Comparison of ENCODE assay signal across 33 mouse cellular contexts in the genomic region with DNA sequence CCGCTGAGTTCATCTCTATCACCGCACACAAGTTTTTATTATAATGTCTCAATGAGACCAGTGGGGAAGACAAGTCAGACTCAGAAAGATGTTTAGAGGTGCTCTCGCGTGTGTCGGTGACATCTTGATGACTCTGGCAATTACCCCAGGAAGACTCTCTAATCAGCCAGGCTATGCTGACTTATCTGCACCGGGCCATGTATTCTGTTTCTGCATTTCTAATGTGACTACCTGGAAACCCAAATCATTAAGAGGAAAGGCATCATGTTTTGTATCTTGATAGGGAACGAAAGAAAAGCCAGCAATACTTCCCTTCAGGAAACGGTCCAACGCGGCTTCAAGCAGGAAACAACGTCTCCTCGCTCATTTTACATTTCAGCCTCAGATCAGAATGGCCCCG. TPM values are rescaled to one million over a fixed set of nuclear protein-coding genes. Genes with fewer than 3 reads are reported as not detected.
DNase-seq lines count a peak whose midpoint lies in the region; ATAC-seq lines count a peak whose summit lies in the region.
"Had no signal": no experiment of that assay in that cellular context is flagged by ENCODE, and none has a peak within 500 bp of the region (broad histone marks: within the 10 kb centered on the region; RNA-seq: fewer than 3 reads in every experiment).

No protein-coding gene starts in this region.

- no peak overlapping the region for H3K27ac ChIP-seq in liver, embryonic 11.5 days (ENCODE audit: low read depth, low read length)
- H3K27ac ChIP-seq in liver, embryonic 16.5 days (ENCODE audit: low read length) = no peak overlapping the region
- H3K27ac ChIP-seq in heart, embryonic 10.5 days = no peak overlapping the region
- H3K27ac ChIP-seq: embryonic facial prominence, embryonic 12.5 days; forebrain, embryonic 15.5 days; heart, adult 2 months; heart, embryonic 13.5 days; hindbrain, embryonic 14.5 days; layer of hippocampus, adult 2 months; left cerebral cortex, adult 2 months; limb, embryonic 13.5 days; midbrain, embryonic 13.5 days; stomach, postnatal 0 days had no signal

- no peak overlapping the region for H3K9ac ChIP-seq in liver, embryonic 11.5 days (ENCODE audit: low read depth, low read length)
- H3K9ac ChIP-seq in liver, embryonic 16.5 days (ENCODE audit: low read depth, low read length) = no peak overlapping the region
- H3K9ac ChIP-seq: embryonic facial prominence, embryonic 12.5 days; forebrain, embryonic 15.5 days; heart, embryonic 13.5 days; hindbrain, embryonic 14.5 days; limb, embryonic 13.5 days; midbrain, embryonic 13.5 days had no signal

- H3K36me3 ChIP-seq in megakaryocyte, embryonic 14.5 days (replicated peaks; ENCODE audit: low read length) = peaks cover 35% of the 10 kb centered on the region
- no peaks in the 10 kb centered on the region for H3K36me3 ChIP-seq in liver, embryonic 11.5 days (ENCODE audit: control insufficient read depth, insufficient read depth, low read length)
- no peaks in the 10 kb centered on the region for H3K36me3 ChIP-seq in liver, embryonic 16.5 days (ENCODE audit: control insufficient read depth, insufficient read depth)
- H3K36me3 ChIP-seq in heart, embryonic 10.5 days = no peaks in the 10 kb centered on the region
- H3K36me3 ChIP-seq: embryonic facial prominence, embryonic 12.5 days; forebrain, embryonic 15.5 days; heart, embryonic 13.5 days; limb, embryonic 13.5 days; midbrain, embryonic 13.5 days had no signal

- 61% methylated on average over 13 of the region's 13 CpGs for WGBS in liver, embryonic 11.5 days
- WGBS in liver, embryonic 16.5 days (ENCODE audit: insufficient replicate concordance) = 23% methylated on average over 13 of the region's 13 CpGs
- WGBS in heart, embryonic 10.5 days = 79% methylated on average over 13 of the region's 13 CpGs

- no peaks in the 10 kb centered on the region for H3K27me3 ChIP-seq in megakaryocyte, embryonic 14.5 days (replicated peaks)
- H3K27me3 ChIP-seq in liver, embryonic 11.5 days (replicated peaks; ENCODE audit: control insufficient read depth, insufficient read depth, low read length) = no peaks in the 10 kb centered on the region
- H3K27me3 ChIP-seq in liver, embryonic 16.5 days (ENCODE audit: control insufficient read depth, insufficient read depth, low read depth, low read length) = no peaks in the 10 kb centered on the region
- H3K27me3 ChIP-seq in heart, embryonic 10.5 days (ENCODE audit: insufficient read depth, poor library complexity, severe bottlenecking) = no peaks in the 10 kb centered on the region
- H3K27me3 ChIP-seq: CH12.LX; embryonic facial prominence, embryonic 12.5 days; forebrain, embryonic 15.5 days; heart, embryonic 13.5 days; limb, embryonic 13.5 days; midbrain, embryonic 13.5 days had no signal

- peak overlapping the region; percentile 79 for H3K4me3 ChIP-seq in megakaryocyte, embryonic 14.5 days (replicated peaks)
- H3K4me3 ChIP-seq in liver, embryonic 11.5 days (ENCODE audit: low read depth, low read length) = no peak overlapping the region
- no peak overlapping the region for H3K4me3 ChIP-seq in liver, embryonic 16.5 days (ENCODE audit: low read depth, low read length)
- no peak overlapping the region for H3K4me3 ChIP-seq in heart, embryonic 10.5 days
- H3K4me3 ChIP-seq: embryonic facial prominence, embryonic 12.5 days; forebrain, embryonic 15.5 days; heart, adult 2 months; heart, embryonic 13.5 days; layer of hippocampus, adult 2 months; left cerebral cortex, adult 2 months; limb, embryonic 13.5 days; midbrain, embryonic 13.5 days had no signal

- 0 out of 2 replicates have a peak overlapping the region, but pooled peaks have one; percentile 2 for H3K4me2 ChIP-seq in liver, embryonic 11.5 days
- H3K4me2 ChIP-seq in liver, embryonic 16.5 days (ENCODE audit: low read depth, low read length) = 0 out of 2 replicates have a peak overlapping the region, but pooled peaks have one; percentile 7
- H3K4me2 ChIP-seq: embryonic facial prominence, embryonic 12.5 days; forebrain, embryonic 15.5 days; heart, embryonic 13.5 days; hindbrain, embryonic 14.5 days; limb, embryonic 13.5 days; midbrain, embryonic 13.5 days had no signal

- peaks cover 46% of the 10 kb centered on the region for H3K4me1 ChIP-seq in megakaryocyte, embryonic 14.5 days
- H3K4me1 ChIP-seq in liver, embryonic 11.5 days (replicated peaks; ENCODE audit: control insufficient read depth, insufficient read depth, low read length) = no peaks in the 10 kb centered on the region
- peaks cover 8% of the 10 kb centered on the region for H3K4me1 ChIP-seq in liver, embryonic 16.5 days (ENCODE audit: control insufficient read depth, low read depth, low read length)
- no peaks in the 10 kb centered on the region for H3K4me1 ChIP-seq in heart, embryonic 10.5 days
- H3K4me1 ChIP-seq: embryonic facial prominence, embryonic 12.5 days; limb, embryonic 13.5 days had no signal

- peaks cover 4% of the 10 kb centered on the region; the same call in 1 of the 2 replicates for H3K9me3 ChIP-seq in megakaryocyte, embryonic 14.5 days
- no peaks in the 10 kb centered on the region for H3K9me3 ChIP-seq in liver, embryonic 11.5 days (ENCODE audit: control insufficient read depth, low read length)
- H3K9me3 ChIP-seq in liver, embryonic 16.5 days (replicated peaks; ENCODE audit: control insufficient read depth, low read length) = no peaks in the 10 kb centered on the region
- 0 out of 2 replicates have a peak, but pooled peaks cover 2% of the 10 kb centered on the region for H3K9me3 ChIP-seq in heart, embryonic 10.5 days
- H3K9me3 ChIP-seq: embryonic facial prominence, embryonic 12.5 days; forebrain, embryonic 15.5 days; heart, embryonic 13.5 days; limb, embryonic 13.5 days; midbrain, embryonic 13.5 days had no signal

- no peak for ATAC-seq in megakaryocyte, adult 5-6 weeks (ENCODE audit: poor library complexity, severe bottlenecking)
- ATAC-seq in liver, embryonic 11.5 days (replicated peaks; ENCODE audit: low FRiP score) = peak; percentile 73
- ATAC-seq in liver, embryonic 16.5 days (ENCODE audit: low read depth) = peak; percentile 61; the same call in 1 of the 2 replicates
- no peak for ATAC-seq in granulocyte monocyte progenitor cell, adult 5-6 weeks (replicated peaks; ENCODE audit: poor library complexity, severe bottlenecking)
- ATAC-seq: forebrain, embryonic 15.5 days; inflammation-experienced regulatory T-cells, adult 6 months; midbrain, embryonic 13.5 days had no signal

- DNase-seq in liver, embryonic 11.5 days (ENCODE audit: low spot score) = no peak
- no peak for DNase-seq in heart, embryonic 10.5 days (ENCODE audit: low spot score)
- no peak for DNase-seq in adrenal gland, postnatal 14 days
- DNase-seq in cerebellum, adult 18-20 months = no peak
- DNase-seq: adrenal gland, postnatal 36 days; cerebellum, adult 9-10 months; cerebellum, postnatal 36 days; embryo, embryonic 11 days; gastrocnemius, postnatal 36 days; heart, adult 2 months; heart, postnatal 10 days; kidney, adult 11 months; kidney, postnatal 36 days; lung, adult 2 months; lung, postnatal 10 days; right cerebral cortex, adult 18-20 months; thymus, adult 18-20 months; thymus, postnatal 25 days had no signal

RNA-seq across cellular contexts. Expression of a gene that starts 17.1 kb away (rescaled TPM):
- 1.5 and 3.2 TPM in 2 replicates for polyA plus RNA-seq in megakaryocyte, embryonic 14.5 days (2012; ENCODE audit: insufficient read depth, low replicate concordance)
- 74.5 and 74.8 TPM in 2 replicates for total RNA-seq in megakaryocyte, adult 5-6 weeks (2015)
- 52.2 and 66.5 TPM in 2 replicates for total RNA-seq in megakaryocyte, adult 5-6 weeks (2017)
- 3.5 and 5.5 TPM in 2 replicates for polyA plus RNA-seq in liver, embryonic 11.5 days (2014; fragmentation: Nextera tagmentation; extraction: Ambion mirVana)
- 2.1 and 2.7 TPM in 2 replicates for polyA plus RNA-seq in liver, embryonic 16.5 days (2015; fragmentation: Nextera tagmentation; extraction: Ambion mirVana)
- total RNA-seq in granulocyte monocyte progenitor cell, adult 5-6 weeks (2014; fragmentation: Nextera tagmentation) = 25.0 and 26.7 TPM in 2 replicates
- 15.4 and 18.4 TPM in 2 replicates for total RNA-seq in granulocyte monocyte progenitor cell, adult 5-6 weeks (2017)
- 14.7 and 20.3 TPM in 2 replicates for polyA plus RNA-seq in heart, embryonic 10.5 days (2016; fragmentation: Nextera tagmentation; extraction: Ambion mirVana)
- total RNA-seq in adrenal gland, postnatal 14 days (2021) = 39.4 and 51.0 TPM in 2 replicates

Comparison
In these comparisons a context has a peak if more than half of its experiments do, and no peak if none do; other contexts are left out.
1. ATAC-seq: peak in liver, embryonic 11.5 days (single experiment) and liver, embryonic 16.5 days (single experiment); none in megakaryocyte, adult 5-6 weeks (single experiment) and granulocyte monocyte progenitor cell, adult 5-6 weeks (single experiment).